Mouse (Mus musculus) lung, postnatal 0 days (tissue): ENCODE results near the gene Popdc3. TPM values are rescaled to one million over a fixed set of nuclear protein-coding genes. Genes with fewer than 3 reads are reported as not detected.
"Not testable (repeated sequence)": the region's sequence is repeated elsewhere in the genome, so short reads cannot be mapped to it uniquely, and the experiment has no call there.

Experiments
- ATAC-seq: fragments of 200-750 bp; cut with Nextera tagmentation; 2 replicates; pipeline ENCODE4 v1.8.0; 2017; ENCODE audit warnings: moderate library complexity
- DNase-seq: peaks from one replicate; pipeline ENCODE4 v3.0.0-alpha.2; 2016; ENCODE audit warnings: low spot score
- H3K27ac ChIP-seq: fragments of 300-500 bp; sonication (generic); 2 replicates; pipeline ENCODE4 v1.5.1; 2014; ENCODE audit warnings: antibody characterized with exemption, mild to moderate bottlenecking, low read length, mixed read lengths
- H3K27me3 ChIP-seq: fragments of 300-500 bp; sonication (generic); replicated peaks from 2 replicates; pipeline ENCODE4 v1.6.1; 2014; ENCODE audit warnings: low read length, mixed read lengths; ENCODE audit not compliant: insufficient read depth
- H3K36me3 ChIP-seq: fragments of 300-500 bp; sonication (generic); 2 replicates; pipeline ENCODE4 v1.6.1; 2014; ENCODE audit warnings: low read length, mixed read lengths; ENCODE audit not compliant: insufficient read depth
- H3K4me1 ChIP-seq: fragments of 300-500 bp; sonication (generic); 2 replicates; pipeline ENCODE4 v1.6.1; 2014; ENCODE audit warnings: antibody characterized with exemption, low read depth, low read length, mixed read lengths; ENCODE audit not compliant: insufficient read depth
- H3K4me2 ChIP-seq: fragments of 300-500 bp; sonication (generic); replicated peaks from 2 replicates; pipeline ENCODE4 v1.6.1; 2014; ENCODE audit warnings: low read depth, mild to moderate bottlenecking, low read length, moderate library complexity, mixed read lengths
- H3K4me3 ChIP-seq: fragments of 300-500 bp; sonication (generic); 2 replicates; pipeline ENCODE4 v1.5.1; 2014; ENCODE audit warnings: low read depth, low read length
- H3K9ac ChIP-seq: fragments of 300-500 bp; sonication (generic); replicated peaks from 2 replicates; pipeline ENCODE4 v1.6.1; 2014; ENCODE audit warnings: low read depth, mild to moderate bottlenecking
- H3K9me3 ChIP-seq: fragments of 300-500 bp; sonication (generic); 2 replicates; pipeline ENCODE4 v1.6.1; 2016; ENCODE audit warnings: low read length, mixed read lengths
- CTCF ChIP-seq: IDR thresholded peaks from 2 replicates; pipeline ENCODE4 v1.5.1; 2016; ENCODE audit warnings: antibody characterized with exemption, mild to moderate bottlenecking
- EP300 ChIP-seq: IDR thresholded peaks from 2 replicates; pipeline ENCODE4 v1.6.1; 2016; ENCODE audit warnings: antibody characterized with exemption, mild to moderate bottlenecking, control low read depth
- WGBS: fragments of 180-500 bp; shearing (Covaris S2); extraction: QIAGEN DNeasy Blood & Tissue Kit; methylation state at CpG from one replicate; pipeline ENCODE4 v1.1.7; 2014; 5-methylcytosine and 5-hydroxymethylcytosine counted together
- polyA plus RNA-seq: library from polyadenylated mRNA; unstranded; fragments of >200 nt; fragmentation: Nextera tagmentation; extraction: Ambion mirVana; gene quantifications from 2 replicates; pipeline ENCODE4 v1.2.1, GENCODE M21; 2015

Popdc3 gene
- polyA plus RNA-seq, 1 experiment from 2014 or later = 6.6 TPM

GRCm38 (mm10) chr10:45335434-45336422 lies 157.8 kb downstream of the Popdc3 start, which contains the start of gene Bves:
Gene Bves, plus strand, starts transcription at chr10:45335772.
- H3K27ac ChIP-seq = no peak within 1 kb of the TSS
- peaks cover 24% of the 10 kb centered on the region for H3K27me3 ChIP-seq
- ATAC-seq (peak; percentile 40; the same call in 1 of the 2 replicates), DNase-seq (peak; percentile 8)
- TF ChIP-seq EP300 = no peak
- TF ChIP-seq CTCF = no peak
- H3K4me1 ChIP-seq = no peaks in the 10 kb centered on the region
- peak within 1 kb of the TSS; percentile 58 for H3K4me3 ChIP-seq
- H3K9ac ChIP-seq = no peak within 1 kb of the TSS
- H3K9me3 ChIP-seq = no peaks in the 10 kb centered on the region
- WGBS = 2% methylated on average over 70 of the region's 116 CpGs
- no peaks in the 10 kb centered on the region for H3K36me3 ChIP-seq
- peak within 1 kb of the TSS; percentile 93 for H3K4me2 ChIP-seq

- Histone ChIP-seq H3K4me2 (no peak overlapping the region), H3K4me3 (no peak overlapping the region), H3K4me1 (no peaks in the 10 kb centered on the region), H3K36me3 (no peaks in the 10 kb centered on the region), H3K9ac (no peak overlapping the region), H3K9me3 (no peaks in the 10 kb centered on the region), H3K27me3 (peaks cover 24% of the 10 kb centered on the region), H3K27ac (no peak overlapping the region)
- 69% methylated on average over 7 of the region's 7 CpGs for WGBS
- TF ChIP-seq EP300 (no peak), CTCF (no peak)
- no peak for DNase-seq
- no peak for ATAC-seq
These were observed 161.2 kb downstream of the Popdc3 start for GRCm38 (mm10) chr10:45339106-45339505.

DNA sequence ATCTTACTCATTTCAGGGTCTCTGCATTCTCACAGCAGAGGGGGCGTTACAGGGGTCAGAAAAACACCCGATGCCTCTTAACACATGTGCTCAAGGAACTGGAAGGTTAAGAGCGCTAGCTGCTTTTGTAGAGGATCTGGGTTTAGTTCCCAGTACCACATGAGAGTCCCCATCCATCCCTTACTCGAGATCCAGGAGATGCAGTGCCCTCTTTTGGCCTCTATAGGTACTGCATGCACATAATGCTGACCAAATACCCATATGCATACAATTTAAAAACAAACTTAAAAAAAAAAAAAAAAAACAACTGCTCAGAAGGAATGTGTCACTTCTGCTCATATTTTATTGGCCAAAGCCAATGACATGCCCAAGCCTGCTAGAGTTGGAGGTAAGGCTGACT lies 166.5 kb downstream of the Popdc3 start:
- H3K4me2 ChIP-seq = no peak overlapping the region
- H3K36me3 ChIP-seq = no peaks in the 10 kb centered on the region
- no peak overlapping the region for H3K4me3 ChIP-seq
- H3K27ac ChIP-seq = no peak overlapping the region
- no peaks in the 10 kb centered on the region for H3K27me3 ChIP-seq
- WGBS = 82% methylated on average over 4 of the region's 4 CpGs
- H3K4me1 ChIP-seq = no peaks in the 10 kb centered on the region
- H3K9ac ChIP-seq = no peak overlapping the region
- DNase-seq (no peak), ATAC-seq (no peak)
- peak; percentile 11; the same call in 1 of the 2 replicates for TF ChIP-seq CTCF
- TF ChIP-seq EP300 = no peak
- no peaks in the 10 kb centered on the region for H3K9me3 ChIP-seq

GRCm38 (mm10) chr10:45345217-45345616 lies 167.3 kb downstream of the Popdc3 start:
- H3K9ac ChIP-seq = no peak overlapping the region
- DNase-seq (no peak), ATAC-seq (no peak)
- no peak overlapping the region for H3K4me2 ChIP-seq
- H3K9me3 ChIP-seq = no peaks in the 10 kb centered on the region
- no peak overlapping the region for H3K27ac ChIP-seq
- no peak overlapping the region for H3K4me3 ChIP-seq
- no peak for TF ChIP-seq CTCF
- TF ChIP-seq EP300 = no peak
- no peaks in the 10 kb centered on the region for H3K4me1 ChIP-seq
- no peaks in the 10 kb centered on the region for H3K36me3 ChIP-seq
- no peaks in the 10 kb centered on the region for H3K27me3 ChIP-seq
- 74% methylated on average over 9 of the region's 9 CpGs for WGBS

DNA sequence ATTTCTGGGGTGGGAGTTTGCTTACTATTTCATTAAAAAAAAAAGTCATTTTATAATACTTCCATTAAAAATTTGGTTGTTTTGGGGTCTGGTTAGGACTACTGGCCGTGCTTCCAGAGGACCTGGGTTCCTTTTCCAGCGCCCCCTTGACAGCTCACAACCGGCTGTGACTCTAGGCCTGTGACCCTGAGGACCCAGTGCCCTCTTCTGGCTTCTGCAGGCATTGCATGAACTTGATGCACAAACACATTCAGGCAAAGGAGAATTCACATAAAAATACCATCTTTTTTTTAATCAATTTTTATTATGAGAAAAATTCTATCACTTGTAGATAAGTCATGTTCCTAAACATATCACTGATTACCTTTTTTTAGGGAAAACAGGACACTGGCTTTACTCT lies 170.2 kb downstream of the Popdc3 start:
- peak; percentile 16; the same call in 1 of the 2 replicates for TF ChIP-seq CTCF
- not testable (repeated sequence) for H3K9me3 ChIP-seq, H3K27me3 ChIP-seq, H3K4me2 ChIP-seq, H3K4me1 ChIP-seq, H3K9ac ChIP-seq, H3K27ac ChIP-seq, DNase-seq, ATAC-seq, H3K36me3 ChIP-seq, H3K4me3 ChIP-seq
- WGBS = 82% methylated on average over 3 of the region's 3 CpGs

DNA sequence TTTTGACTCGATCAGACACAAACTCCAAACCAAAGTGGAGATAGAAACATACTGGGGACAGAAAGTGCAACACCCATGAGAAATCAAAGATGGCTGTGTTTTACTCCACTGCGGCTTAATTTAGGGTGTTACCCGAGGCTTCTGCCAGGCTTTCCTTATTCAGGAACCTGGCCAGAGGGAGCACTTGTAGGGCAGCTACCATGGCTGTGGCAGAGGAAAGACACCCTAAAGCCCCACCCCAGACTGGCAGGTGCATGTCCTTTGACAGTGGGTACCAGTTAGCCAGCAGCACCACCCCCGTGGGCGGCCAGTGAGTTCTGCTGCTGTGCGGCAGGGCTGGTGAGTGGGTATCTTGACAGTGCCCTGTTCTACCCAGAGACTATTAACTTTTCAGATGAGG lies 178.2 kb downstream of the Popdc3 start:
- Histone ChIP-seq H3K36me3 (no peaks in the 10 kb centered on the region), H3K27ac (no peak overlapping the region), H3K4me3 (no peak overlapping the region), H3K4me1 (no peaks in the 10 kb centered on the region), H3K27me3 (no peaks in the 10 kb centered on the region), H3K4me2 (no peak overlapping the region), H3K9me3 (no peaks in the 10 kb centered on the region), H3K9ac (no peak overlapping the region)
- DNase-seq (no peak), ATAC-seq (no peak)
- TF ChIP-seq CTCF (no peak), EP300 (no peak)
- WGBS = 88% methylated on average over 6 of the region's 6 CpGs
